Mouse (Mus musculus) cerebellum, adult 2 months (tissue): ENCODE measurements around the gene Gabrb2.

ENCODE experiments used
- CTCF ChIP-seq: fragments of 200-500 bp; IDR thresholded peaks from 2 replicates; pipeline ENCODE4 v1.5.1; 2011; ENCODE audit warnings: low read depth, mild to moderate bottlenecking, control low read depth, low read length, moderate library complexity, borderline replicate concordance; ENCODE audit not compliant: insufficient read depth
- POLR2A ChIP-seq: fragments of 200-500 bp; IDR thresholded peaks from 2 replicates; pipeline ENCODE4 v1.6.1; 2011; ENCODE audit warnings: low read length, control low read depth, borderline replicate concordance; ENCODE audit not compliant: insufficient read depth

DNA sequence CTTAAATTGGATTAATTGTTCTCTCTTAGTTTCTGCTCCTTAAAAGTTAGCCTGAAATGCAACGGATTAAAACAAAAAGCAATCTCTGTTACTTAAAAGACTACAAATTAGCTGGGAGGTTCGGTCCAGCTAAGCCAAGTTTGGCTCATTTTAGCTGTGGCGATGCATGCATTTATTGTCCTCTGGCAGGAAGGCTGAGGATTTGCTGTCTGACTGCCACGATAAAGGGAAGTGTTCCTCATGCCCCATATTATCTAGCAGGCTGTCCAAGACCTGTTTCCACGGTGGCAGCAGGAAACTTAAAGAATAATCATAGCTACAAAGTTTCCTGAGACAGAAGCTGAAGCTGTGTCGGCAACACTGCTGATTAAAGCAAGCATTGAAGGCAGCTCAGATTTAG is 160.2 kb downstream of the Gabrb2 start:
- no peak for TF ChIP-seq POLR2A
- TF ChIP-seq CTCF, result no peak
